Mouse (Mus musculus): ENCODE data around the gene Cd27. TPM values are rescaled to one million over a fixed set of nuclear protein-coding genes. Genes with fewer than 3 reads are reported as not detected.

Cd27 gene
- total RNA-seq, 1 experiment = 0.22 TPM

GRCm38 (mm10) chr6:125195541-125196075, 41.2 kb downstream of the Cd27 start:
- H3K4me3 ChIP-seq (ENCODE audit: insufficient read depth in 1 of 2, low read depth in 1 of 2, low read length in 2 of 2, poor library complexity in 1 of 2, severe bottlenecking in 1 of 2) = no peak overlapping the region
- DNase-seq (ENCODE audit: low read depth, low spot score) = no peak
- peaks cover 6 to 12% of the 10 kb centered on the region in 2 experiments for H3K4me1 ChIP-seq (ENCODE audit: control insufficient read depth in 2 of 2, insufficient read depth in 2 of 2, low read length in 2 of 2, poor library complexity in 1 of 2)
- in situ Hi-C loops (cut with MboI; ENCODE audit: low sequenced_read_pairs in 2 of 2, unreplicated experiment in 2 of 2) = no loop called here
- H3K9me3 ChIP-seq (ENCODE audit: control insufficient read depth, insufficient read depth, low read depth, low read length) = no peaks in the 10 kb centered on the region
- H3K36me3 ChIP-seq (ENCODE audit: control insufficient read depth, insufficient read depth, low read length, poor library complexity, severe bottlenecking) = peaks cover 2% of the 10 kb centered on the region
- peak overlapping the region; percentile 98 for H3K27ac ChIP-seq (ENCODE audit: insufficient read depth, low read depth, low read length, poor library complexity, severe bottlenecking)
- H3K9ac ChIP-seq (ENCODE audit: insufficient read depth, low read depth, low read length, poor library complexity, severe bottlenecking) = peak overlapping the region; percentile 60
- no peak for TF ChIP-seq CHD2 (IDR thresholded peaks at IDR 0.05; ENCODE audit: low read depth, low read length)
- TF ChIP-seq HCFC1 (IDR thresholded peaks at IDR 0.05; ENCODE audit: borderline replicate concordance, insufficient read depth, low read length) = no peak
- TF ChIP-seq ZNF384 (IDR thresholded peaks at IDR 0.05; ENCODE audit: low read depth, low read length) = no peak
- TF ChIP-seq MAFK (IDR thresholded peaks at IDR 0.05; ENCODE audit: insufficient read depth, low read depth, low read length) = no peak
- no peak for TF ChIP-seq ZC3H11A (IDR thresholded peaks at IDR 0.05; ENCODE audit: borderline replicate concordance, low read depth, low read length)

- Histone ChIP-seq H3K4me1 (ENCODE audit: control insufficient read depth in 2 of 2, insufficient read depth in 2 of 2, low read length in 2 of 2, poor library complexity in 1 of 2) (peaks cover 6 to 10% of the 10 kb centered on the region in 2 experiments; a peak in 3 of 4 replicates), H3K27ac (ENCODE audit: insufficient read depth, low read depth, low read length, poor library complexity, severe bottlenecking) (no peak overlapping the region), H3K4me3 (ENCODE audit: insufficient read depth in 1 of 2, low read depth in 1 of 2, low read length in 2 of 2, poor library complexity in 1 of 2, severe bottlenecking in 1 of 2) (no peak overlapping the region), H3K9me3 (ENCODE audit: control insufficient read depth, insufficient read depth, low read depth, low read length) (no peaks in the 10 kb centered on the region), H3K36me3 (ENCODE audit: control insufficient read depth, insufficient read depth, low read length, poor library complexity, severe bottlenecking) (peaks cover 12% of the 10 kb centered on the region), H3K9ac (ENCODE audit: insufficient read depth, low read depth, low read length, poor library complexity, severe bottlenecking) (no peak overlapping the region)
- TF ChIP-seq CHD2 (IDR thresholded peaks at IDR 0.05; ENCODE audit: low read depth, low read length) (no peak), HCFC1 (IDR thresholded peaks at IDR 0.05; ENCODE audit: borderline replicate concordance, insufficient read depth, low read length) (no peak), ZNF384 (IDR thresholded peaks at IDR 0.05; ENCODE audit: low read depth, low read length) (no peak)
- DNase-seq (ENCODE audit: low read depth, low spot score) = no peak
- in situ Hi-C loops (cut with MboI; ENCODE audit: low sequenced_read_pairs in 2 of 2, unreplicated experiment in 2 of 2) = no loop called here
These were observed 43.4 kb downstream of the Cd27 start for GRCm38 (mm10) chr6:125193390-125193789.

GRCm38 (mm10) chr6:125192841-125193240, 44.0 kb downstream of the Cd27 start:
- TF ChIP-seq ZNF384 (IDR thresholded peaks at IDR 0.05; ENCODE audit: low read depth, low read length) (no peak), CHD2 (IDR thresholded peaks at IDR 0.05; ENCODE audit: low read depth, low read length) (no peak), MAFK (IDR thresholded peaks at IDR 0.05; ENCODE audit: insufficient read depth, low read depth, low read length) (no peak), ZC3H11A (IDR thresholded peaks at IDR 0.05; ENCODE audit: borderline replicate concordance, low read depth, low read length) (no peak), HCFC1 (IDR thresholded peaks at IDR 0.05; ENCODE audit: borderline replicate concordance, insufficient read depth, low read length) (no peak)
- DNase-seq (ENCODE audit: low read depth, low spot score) = no peak
- peak overlapping the region; percentile 100; the same call in 1 of the 2 replicates for H3K27ac ChIP-seq (ENCODE audit: insufficient read depth, low read depth, low read length, poor library complexity, severe bottlenecking)
- H3K4me1 ChIP-seq (ENCODE audit: control insufficient read depth in 2 of 2, insufficient read depth in 2 of 2, low read length in 2 of 2, poor library complexity in 1 of 2) = peaks cover 6 to 7% of the 10 kb centered on the region in 2 experiments; a peak in 3 of 4 replicates
- H3K9me3 ChIP-seq (ENCODE audit: control insufficient read depth, insufficient read depth, low read depth, low read length) = no peaks in the 10 kb centered on the region
- H3K36me3 ChIP-seq (ENCODE audit: control insufficient read depth, insufficient read depth, low read length, poor library complexity, severe bottlenecking) = peaks cover 15% of the 10 kb centered on the region
- H3K9ac ChIP-seq (ENCODE audit: insufficient read depth, low read depth, low read length, poor library complexity, severe bottlenecking) = peak overlapping the region; percentile 100
- peak overlapping the region; percentile 97 to 99 for H3K4me3 ChIP-seq (ENCODE audit: insufficient read depth in 1 of 2, low read depth in 1 of 2, low read length in 2 of 2, poor library complexity in 1 of 2, severe bottlenecking in 1 of 2)
- in situ Hi-C loops (cut with MboI; ENCODE audit: low sequenced_read_pairs in 2 of 2, unreplicated experiment in 2 of 2) = no loop called here

GRCm38 (mm10) chr6:125192016-125192714, 44.6 kb downstream of the Cd27 start:
- H3K4me3 ChIP-seq (ENCODE audit: insufficient read depth in 1 of 2, low read depth in 1 of 2, low read length in 2 of 2, poor library complexity in 1 of 2, severe bottlenecking in 1 of 2) = peak overlapping the region; percentile 97 to 99
- H3K27ac ChIP-seq (ENCODE audit: insufficient read depth, low read depth, low read length, poor library complexity, severe bottlenecking) = peak overlapping the region; percentile 100
- no peak for TF ChIP-seq MAFK (IDR thresholded peaks at IDR 0.05; ENCODE audit: insufficient read depth, low read depth, low read length)
- H3K9me3 ChIP-seq (ENCODE audit: control insufficient read depth, insufficient read depth, low read depth, low read length) = no peaks in the 10 kb centered on the region
- H3K4me1 ChIP-seq (ENCODE audit: control insufficient read depth in 2 of 2, insufficient read depth in 2 of 2, low read length in 2 of 2, poor library complexity in 1 of 2) = peaks cover 4 to 5% of the 10 kb centered on the region in 2 experiments; a peak in 2 of 4 replicates
- DNase-seq (ENCODE audit: low read depth, low spot score) = peak; percentile 92
- peaks cover 20% of the 10 kb centered on the region for H3K36me3 ChIP-seq (ENCODE audit: control insufficient read depth, insufficient read depth, low read length, poor library complexity, severe bottlenecking)
- peak overlapping the region; percentile 100 for H3K9ac ChIP-seq (ENCODE audit: insufficient read depth, low read depth, low read length, poor library complexity, severe bottlenecking)
- in situ Hi-C loops (cut with MboI; ENCODE audit: low sequenced_read_pairs in 2 of 2, unreplicated experiment in 2 of 2) = no loop called here
